Mouse (Mus musculus) left cerebral cortex, adult 18-20 months (tissue): ENCODE results near the gene Fam81a. TPM values are rescaled to one million over a fixed set of nuclear protein-coding genes. Genes with fewer than 3 reads are reported as not detected.
A peak's percentile ranks its signal among the peaks of the same experiment; 100 is the strongest.

ENCODE experiments used
- DNase-seq, 2 experiments: peaks; one replicate each; pipeline ENCODE4 v3.0.0; 2021 to 2022; ENCODE audit warnings: low spot score in 2 of 2, mixed read lengths in 1 of 2
- total RNA-seq, 2 experiments: library from RNA; stranded (reverse); gene quantifications; 2 replicates each; pipeline ENCODE4 v1.2.3; 2021

Gene Fam81a
- total RNA-seq, 2 experiments from 2014 or later, result 190 to 198 TPM

DNA sequence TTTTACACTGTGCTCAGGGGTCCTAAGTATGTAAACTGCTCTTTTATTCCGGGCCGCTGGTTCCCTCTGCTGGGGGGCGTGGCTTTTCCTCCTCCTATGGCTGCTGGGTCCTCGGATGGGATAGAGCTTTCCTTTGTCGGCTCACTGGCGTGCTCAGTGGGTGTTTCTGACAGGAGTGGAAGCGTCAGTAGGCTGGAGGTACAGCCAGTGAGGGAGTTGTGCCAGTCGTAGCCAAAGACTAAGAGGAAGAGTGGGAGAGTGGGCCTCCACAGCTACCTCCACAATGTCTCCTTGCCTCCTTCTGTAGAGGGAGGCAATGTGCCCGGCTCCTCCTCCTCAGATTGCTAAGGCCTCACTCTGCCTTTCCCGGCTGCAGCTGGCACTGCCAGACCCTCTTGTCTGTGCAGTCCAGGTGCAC is 30.5 kb downstream of the Fam81a start:
- DNase-seq, result peak; percentile 31 to 57

DNA sequence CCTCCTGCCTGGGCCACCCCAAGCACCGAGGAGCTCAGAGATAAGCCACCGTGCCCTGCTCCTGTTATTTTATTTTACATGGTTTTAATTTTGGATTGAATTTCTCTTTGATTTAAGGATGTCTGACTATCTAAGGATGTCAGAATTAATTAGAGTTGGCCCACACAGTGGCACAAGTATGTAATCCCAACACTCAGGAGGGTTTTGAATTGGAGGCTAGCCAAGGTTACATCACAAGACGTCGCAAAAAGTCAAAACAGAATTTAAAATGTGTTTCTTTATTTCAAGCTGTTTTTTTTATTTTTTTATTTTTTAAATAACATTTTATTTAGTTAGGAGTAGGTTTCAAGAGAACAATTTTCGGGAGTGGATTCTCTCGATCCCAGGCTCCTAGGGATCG is 31.5 kb downstream of the Fam81a start:
- no peak for DNase-seq

DNA sequence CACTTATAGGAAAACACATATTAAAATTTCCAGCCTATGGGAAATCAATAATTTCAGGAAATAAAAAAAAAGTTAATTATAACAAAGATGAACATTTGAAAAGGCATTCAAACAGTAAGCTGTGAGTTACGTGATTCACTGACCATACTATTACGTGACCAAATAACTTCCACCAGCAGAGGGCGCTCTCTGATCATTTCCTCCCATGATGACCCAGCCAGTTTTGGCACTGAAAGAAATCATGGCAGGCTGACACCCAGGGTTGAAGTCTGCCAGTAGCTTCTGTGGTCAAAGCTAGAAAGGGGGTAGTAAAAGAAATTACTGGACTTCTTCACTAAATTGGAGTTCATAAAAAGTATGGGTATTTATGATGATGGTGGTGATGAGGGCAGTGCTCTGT is 33.1 kb downstream of the Fam81a start:
- peak; percentile 84 to 90 for DNase-seq

DNA sequence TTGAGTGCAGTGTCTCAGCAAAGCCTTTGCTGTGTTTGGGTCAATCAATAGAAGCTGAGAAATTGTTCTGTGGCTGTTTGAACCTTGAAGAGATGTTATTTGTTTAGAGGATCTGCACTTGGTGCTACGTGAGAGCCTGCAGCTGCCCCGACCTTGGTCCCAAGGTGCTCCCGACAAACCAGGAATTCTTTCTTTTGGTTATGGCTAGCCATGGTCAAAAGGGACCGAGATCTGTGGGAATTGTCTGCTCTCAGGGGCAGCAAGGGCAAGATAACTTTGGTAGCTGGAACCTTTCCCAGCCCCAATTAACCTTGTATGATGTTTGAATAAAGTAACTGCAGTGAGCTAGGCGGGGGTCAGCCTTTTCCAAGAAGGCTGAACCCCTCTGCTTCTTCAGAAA is 34.2 kb downstream of the Fam81a start:
- DNase-seq, result no peak

DNA sequence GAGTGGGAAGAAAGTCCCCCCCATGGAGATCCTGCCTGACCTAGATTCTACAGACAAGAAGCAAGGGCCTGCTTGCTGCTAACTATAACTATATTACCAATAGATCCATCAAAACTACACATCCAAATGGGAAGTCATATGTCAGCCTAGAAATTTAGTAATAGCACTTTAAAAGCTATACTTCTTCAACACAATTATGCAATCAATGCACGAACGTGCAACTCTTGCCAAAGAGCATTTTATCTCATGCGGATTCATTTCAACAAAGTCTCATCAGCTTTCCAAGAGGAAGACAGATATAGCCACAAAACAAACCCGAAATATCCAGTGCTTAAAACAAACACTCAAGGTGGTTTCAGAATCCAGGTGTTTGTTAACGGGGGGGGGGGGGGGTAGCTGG is 36.8 kb downstream of the Fam81a start:
- DNase-seq, result no peak

DNA sequence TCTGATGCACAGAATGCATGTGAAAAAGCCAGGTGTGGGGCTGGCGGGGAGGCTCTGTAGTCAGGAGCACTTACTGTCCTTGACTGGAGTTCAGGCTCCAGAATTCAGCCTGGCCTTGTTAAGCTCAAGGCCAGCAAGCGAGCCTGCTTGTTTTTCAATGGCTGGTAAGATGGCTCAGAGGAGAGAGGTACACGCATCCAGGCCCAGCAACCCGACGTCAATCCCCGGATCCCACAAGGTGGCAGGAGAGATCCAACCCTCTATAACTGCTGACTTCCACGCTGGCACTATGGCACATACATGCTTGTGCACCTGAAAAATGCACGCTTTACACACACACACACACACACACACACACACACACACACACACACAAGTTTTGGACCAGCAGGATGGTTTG is 39.3 kb downstream of the Fam81a start:
- DNase-seq, result peak in 1 of 2 experiments; percentile 28

DNA sequence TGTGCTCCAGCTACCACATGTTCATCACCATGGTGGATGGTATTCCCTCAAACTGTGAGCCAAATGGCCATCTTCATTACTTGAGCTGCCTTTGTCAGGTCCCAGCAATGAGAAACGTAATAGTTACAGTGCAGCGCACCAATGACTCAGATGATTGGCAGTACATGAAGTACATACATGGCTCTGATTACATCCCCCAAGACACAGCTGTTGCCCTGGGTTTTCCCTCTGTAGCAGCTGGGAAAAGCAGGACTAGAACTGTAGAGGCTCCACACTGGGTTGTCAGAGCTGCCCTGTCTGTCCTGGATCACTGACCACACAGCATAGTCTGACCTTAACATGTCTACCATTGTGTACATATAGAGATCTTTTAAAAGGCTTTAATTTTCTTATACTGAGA is 44.8 kb downstream of the Fam81a start:
- no peak for DNase-seq

DNA sequence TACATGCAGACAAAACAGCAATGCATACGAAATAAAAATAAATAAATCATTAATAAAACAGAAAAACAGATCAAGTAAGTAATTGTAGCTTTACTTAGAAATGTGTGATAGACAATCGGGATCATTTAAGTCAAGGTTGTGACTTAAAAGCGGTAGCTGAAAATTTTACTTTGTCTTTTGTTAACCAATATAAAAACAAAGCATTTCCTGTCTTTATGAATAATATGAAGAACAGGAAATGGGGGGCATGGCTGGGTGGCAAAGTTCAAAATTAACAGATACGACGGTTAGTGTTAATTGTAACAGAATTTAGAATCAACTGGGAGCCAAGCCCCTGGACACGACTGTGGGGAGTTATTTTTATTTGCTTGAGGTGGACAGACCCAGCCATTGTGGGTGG is 47.3 kb downstream of the Fam81a start:
- DNase-seq, result no peak

DNA sequence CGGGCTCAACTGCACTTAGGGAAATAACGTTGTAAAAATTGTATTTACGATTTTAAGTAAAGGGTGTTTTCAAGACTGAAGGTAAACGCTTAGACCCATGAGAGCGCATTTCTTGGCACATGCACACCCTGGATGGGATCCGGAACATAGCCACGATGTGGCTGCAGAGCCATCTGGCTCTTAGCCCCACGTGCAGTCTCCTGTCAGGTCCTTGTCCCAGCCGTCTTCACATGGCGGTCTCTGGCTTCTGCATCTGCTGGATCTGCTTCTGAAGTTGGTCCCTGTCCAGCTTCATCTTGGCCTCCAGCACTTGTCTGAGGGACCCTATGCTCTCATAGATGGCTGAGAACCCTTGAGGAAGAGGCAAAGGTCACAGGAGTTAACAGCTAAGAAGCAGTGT is 51.8 kb downstream of the Fam81a start:
- DNase-seq, result no peak

DNA sequence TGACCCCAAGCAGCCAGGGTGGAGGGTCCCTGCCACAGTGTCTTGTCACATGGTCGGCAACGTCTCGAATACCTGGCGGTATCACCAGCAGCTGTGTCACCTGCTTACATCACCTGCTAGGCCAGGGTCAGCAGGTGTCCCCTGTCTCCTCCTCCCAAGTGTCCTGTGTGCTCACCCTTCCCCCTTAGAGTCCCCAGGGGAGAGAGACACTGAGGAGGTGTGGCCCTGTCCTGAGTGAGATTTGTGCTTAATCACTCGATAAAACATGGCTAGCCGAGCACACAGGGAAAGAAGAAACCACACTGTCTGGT is 53.6 kb downstream of the Fam81a start:
- DNase-seq, result no peak

DNA sequence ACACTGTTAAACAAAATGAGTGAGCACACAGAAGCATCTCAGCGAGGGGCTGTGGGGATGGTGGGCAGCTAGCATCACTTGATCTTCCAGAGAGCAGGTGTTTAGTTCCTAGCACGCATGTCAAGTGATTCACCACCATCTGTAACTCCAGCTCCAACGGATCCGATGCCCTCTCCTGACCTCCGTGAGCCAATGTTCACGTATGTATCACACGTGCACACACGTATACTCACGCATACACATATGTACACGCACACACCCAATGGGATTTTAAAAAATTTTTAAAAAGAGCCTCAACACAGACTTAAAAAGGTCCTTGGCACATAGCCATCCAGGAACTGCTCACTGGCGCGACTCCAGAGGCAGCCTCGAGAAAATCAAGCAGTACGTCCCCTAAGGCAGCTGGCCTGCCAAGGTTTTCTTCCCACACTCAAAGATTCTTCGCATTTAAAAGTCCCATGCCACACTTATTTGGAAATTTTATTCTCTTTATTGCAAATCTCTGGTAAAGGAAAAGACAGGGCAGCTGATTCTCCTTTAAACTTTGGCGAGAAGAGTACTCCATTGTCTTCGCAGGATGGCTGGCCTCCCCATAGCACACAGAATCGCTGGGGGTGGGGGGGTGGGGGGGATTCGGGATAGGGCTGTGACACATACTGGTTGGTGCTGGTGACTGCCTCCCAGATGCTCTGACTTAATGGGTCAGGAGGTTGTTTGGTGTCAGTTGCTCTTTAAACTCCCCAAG is 54.1 kb downstream of the Fam81a start:
- DNase-seq, result peak; percentile 49 to 65

DNA sequence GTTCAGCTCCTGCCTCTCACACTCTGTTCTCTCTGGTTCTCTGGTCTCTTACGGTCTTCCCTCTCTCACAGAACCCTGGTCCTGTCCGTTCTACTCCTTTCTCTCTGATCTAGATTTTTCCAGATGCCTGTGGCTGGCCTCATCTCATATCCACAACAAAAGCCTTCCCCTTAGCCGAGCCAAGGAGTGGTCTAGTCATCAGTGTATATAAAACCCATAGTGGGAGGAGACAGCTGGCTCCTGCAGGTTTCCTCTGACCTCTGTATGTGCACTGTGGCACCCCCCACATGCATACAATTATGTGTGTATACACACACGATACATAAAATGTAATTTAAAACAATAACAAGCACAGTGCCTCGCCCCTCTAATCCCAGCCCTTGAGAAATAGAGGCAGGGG is 55.0 kb downstream of the Fam81a start:
- no peak for DNase-seq

DNA sequence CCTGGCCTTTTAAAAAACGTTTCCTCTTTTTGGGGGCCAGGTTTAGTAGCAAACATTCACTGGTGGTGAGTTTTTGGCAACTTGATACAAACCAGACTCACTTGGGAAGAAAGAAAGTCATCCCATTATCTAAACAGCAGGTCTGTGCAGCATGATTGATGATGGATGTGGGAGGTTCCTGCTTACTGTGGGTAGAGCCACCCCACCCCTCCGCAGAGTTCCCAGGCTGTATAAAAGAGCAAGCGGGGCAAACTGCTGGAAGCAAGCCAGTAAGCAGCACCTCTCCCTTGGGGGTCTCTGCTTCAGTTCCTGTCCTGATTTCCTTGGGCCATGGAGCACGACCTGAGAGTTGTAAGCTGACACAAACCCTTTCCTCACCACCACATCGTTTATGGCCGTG is 56.3 kb downstream of the Fam81a start:
- no peak for DNase-seq

DNA sequence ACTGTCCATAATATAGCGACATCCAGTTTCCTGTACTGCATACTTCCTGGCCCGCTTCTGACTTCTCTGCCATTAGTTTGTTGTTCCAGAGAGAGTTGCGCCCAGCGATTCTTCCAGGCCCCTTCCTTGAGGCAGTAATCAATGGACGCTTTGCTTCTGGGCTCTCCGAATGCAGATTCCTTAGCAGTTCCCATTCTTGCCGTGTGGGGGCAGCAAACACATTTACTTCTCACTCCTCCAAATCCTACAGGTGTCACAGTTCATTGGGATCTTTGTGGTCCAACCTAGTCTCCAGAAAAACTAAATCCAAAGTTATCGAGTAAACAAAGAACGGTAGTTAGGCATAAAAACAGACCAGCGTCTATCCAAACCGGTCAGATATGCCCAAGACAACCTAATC is 58.3 kb downstream of the Fam81a start:
- DNase-seq, result peak; percentile 65 to 76

DNA sequence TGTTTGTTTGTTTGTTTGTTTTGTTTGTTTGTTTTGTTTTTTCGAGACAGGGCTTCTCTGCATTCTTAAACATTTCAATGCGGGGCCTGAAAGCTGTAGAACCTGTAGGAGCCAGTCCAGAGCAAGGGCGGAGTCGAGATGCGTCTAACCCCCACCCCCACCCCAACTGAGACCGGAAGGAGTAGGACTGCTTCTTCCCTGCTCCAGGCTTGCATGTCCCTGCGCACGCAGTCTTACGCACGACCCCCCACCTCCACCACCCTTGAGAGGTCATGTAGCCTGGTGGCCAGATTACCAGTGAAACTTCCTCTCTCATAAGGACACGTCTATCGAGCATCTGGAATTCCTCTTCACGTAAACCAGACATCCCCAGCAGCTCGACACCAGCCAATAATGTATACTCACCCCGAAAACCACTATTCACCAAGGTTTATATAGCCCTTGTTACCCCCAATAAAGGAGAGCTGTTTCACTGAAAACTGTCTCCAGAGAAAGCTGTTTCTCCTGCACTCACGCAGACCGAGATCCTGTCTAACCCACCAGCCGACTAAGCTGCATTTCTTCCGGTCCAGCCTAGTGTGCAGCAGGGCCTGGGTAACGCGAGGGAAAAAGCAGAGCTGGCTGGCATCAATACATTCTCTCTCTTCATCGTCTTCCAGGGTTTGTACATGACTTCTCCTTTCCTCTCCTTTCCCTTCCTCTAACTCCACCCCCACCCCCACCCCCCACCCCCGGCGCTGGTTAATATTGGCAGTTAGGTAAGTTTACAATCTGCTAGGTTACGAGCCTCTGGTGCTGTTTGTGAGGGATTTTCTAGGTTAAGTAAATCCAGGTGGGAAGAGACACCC is 59.8 kb downstream of the Fam81a start:
- no peak for DNase-seq

DNA sequence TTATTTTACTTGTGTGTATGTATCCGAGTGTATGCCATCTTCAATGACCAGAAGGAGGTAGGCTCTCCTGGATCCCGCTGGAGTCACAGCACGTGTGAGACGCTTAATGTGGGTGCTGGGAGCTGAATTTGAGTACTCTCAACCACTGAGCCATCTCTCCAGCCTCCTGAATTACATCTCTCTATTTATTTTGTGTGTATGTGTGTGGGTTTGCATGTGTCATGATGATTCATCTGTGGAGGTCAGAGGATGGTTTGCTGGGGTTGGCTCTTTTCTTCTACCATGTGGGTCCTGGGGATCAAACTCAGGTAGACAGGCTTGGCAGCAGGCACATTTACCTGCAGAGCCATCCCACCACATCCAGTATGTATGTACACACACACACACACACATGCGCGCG is 60.6 kb downstream of the Fam81a start:
- no peak for DNase-seq

DNA sequence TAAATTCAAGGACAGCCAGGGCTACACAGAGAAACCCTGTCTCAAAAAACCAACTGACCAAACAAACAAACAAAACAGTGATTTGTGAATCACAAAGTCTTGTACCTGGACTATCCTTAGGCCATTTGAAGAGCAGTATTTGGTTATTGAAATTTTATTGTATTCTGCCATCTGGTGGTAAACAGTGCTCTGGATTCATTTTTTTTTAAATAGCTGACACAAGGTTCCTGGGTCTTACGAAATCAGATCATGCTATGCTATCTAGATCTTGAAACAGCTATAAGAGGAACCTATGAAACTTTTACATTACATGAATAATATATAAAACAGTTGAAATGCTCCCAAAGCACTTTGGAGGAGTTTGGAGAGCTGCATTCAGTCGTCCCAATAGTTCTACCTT is 61.4 kb downstream of the Fam81a start:
- no peak for DNase-seq

DNA sequence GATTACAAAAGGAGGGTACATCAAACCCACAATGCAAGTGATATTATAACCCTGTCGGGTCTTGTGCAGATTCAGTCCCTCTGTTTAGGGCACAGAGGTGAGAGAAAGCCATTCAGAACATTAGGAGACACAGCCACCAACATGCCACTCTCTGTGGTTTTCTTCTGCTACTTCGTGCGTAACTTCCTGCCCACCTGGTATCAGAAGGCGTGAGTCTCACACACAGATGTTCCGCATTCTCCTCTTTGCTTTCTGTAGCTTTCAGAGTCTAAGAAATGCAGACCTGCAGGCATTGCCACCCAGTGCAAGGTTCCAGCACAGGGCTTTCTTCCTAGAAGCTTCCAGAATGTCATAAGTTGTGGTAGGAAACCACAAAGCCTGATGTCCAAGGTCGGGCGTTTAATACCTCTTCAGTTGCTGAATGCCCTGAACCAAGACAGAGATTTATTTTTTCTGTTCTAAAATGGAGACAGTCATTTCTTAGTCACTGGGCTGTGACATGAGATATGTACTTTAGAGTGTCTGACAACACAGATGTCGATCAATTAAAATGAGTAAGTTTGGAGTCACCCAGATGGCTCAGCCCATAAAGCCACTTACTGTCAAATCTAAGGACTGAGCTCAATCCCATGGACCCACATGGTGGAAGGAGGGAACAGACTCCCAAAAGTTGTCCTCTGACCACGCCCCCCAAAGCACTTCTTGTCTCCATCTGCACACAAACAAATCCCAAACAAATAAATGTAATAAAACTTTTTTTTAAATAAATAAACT is 62.1 kb downstream of the Fam81a start:
- DNase-seq, result no peak

DNA sequence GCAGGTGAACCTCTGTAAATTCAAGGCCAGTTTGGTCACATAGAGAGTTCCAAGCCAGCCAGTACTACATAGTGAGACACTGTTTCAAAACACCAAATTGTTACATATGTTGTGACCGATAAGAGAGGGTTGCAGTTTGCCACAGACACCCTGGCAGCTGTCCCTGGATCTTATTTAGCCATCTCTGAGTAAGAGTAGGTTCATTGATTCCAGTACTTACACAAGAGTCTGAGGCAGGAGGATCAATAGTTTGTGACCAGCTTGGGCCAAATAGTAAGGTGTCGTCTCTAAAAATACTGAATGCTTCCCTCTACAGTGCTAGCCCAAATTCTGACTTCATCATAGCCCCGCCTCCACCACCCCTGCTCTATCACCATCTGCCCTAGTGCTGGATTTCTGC is 64.3 kb downstream of the Fam81a start:
- no peak for DNase-seq

DNA sequence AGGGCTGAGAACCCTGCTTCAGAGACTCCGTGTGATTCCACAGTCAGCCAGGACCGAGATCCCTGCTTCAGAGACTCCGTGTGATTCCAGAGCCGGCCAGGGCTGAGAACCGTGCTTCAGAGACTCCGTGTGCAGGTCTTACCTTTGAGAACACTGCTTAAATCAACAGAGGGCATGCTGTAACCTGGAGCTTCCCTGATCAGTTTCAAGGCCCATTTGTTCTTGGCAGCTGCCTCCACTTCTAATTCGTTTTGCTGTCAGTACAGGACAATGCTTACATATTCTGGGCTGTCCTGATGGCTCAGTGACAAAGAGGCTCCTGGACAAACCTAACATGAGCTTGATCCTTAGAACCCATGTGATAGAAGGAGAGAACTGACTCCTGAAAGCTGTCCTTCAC is 65.2 kb downstream of the Fam81a start:
- no peak for DNase-seq

DNA sequence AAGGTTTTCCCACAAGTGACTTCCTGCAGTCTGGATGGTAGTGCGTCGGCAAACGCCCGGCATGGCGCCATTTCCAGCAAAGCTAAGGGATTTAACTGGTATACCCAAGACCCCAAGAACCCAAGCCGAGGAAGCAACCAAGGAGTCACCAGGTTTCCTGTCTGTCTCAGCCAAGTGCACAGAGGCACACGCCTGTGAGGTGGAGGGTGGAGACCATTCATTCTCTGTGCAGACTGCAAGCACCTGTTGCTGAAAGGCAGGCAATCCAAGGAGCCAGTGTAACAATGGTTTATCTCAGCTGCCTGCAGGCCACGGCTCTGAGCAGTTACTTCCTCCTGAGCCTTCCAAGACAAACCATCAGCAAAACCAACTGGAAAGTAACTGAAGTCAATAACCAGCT is 70.0 kb downstream of the Fam81a start:
- no peak for DNase-seq

DNA sequence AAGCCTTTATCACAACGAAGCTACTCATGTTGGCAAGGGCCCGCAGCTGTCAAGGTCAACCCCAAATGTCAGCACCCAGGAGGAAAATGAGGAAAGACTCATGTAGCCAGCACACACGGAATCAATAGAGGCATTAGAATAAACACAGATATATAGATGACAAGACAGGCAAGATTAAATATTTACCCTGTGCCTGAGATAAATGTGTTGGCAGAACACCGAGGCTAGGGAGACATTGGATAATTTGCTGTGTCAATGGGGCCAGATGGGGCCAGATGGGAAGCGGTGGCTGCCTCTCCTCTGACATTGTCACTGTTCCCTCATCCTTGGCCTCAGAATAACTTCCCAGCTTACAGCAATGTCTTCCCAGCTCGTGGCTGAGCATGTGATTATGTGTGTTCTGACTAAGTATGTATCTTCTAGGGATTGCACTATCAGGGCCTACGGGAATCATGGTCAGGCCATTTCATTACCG is 72.4 kb downstream of the Fam81a start:
- no peak for DNase-seq
